Mouse (Mus musculus): ENCODE results near the gene Pcyt1a. TPM values are rescaled to one million over a fixed set of nuclear protein-coding genes. Genes with fewer than 3 reads are reported as not detected.

The Pcyt1a gene
- total and polyA plus RNA-seq, 3 experiments = 17.0 to 25.7 (median 21.1) TPM

DNA sequence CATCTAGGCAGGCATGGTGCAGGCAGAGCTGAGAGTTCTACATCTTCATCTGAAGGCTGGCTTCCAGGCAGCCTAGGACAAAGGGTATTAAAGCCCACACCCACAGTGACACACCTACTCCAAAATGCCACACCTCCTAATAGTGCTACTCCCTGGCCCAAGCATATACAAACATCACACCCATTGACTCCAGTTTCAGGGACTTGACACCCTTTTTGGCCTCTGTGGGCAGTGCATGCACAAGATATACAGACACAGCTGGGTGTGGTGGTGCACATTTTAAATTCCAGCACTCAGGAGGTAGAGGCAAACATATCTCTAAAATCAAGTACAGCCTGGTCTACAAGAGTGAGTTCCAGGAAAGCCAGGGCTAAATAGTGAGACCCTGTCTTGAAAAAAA lies 25.4 kb downstream of the Pcyt1a start:
- no peak overlapping the region for H3K4me3 ChIP-seq (replicated peaks in 1 of 3; ENCODE audit: low read depth in 2 of 3, low read length in 2 of 3, poor library complexity in 1 of 3)
- peaks cover 2 to 6% of the 10 kb centered on the region in 2 experiments; a peak in 2 of 4 replicates for H3K4me1 ChIP-seq (ENCODE audit: control insufficient read depth in 1 of 2, insufficient read depth in 2 of 2)
- no peaks in the 10 kb centered on the region for H3K27me3 ChIP-seq (replicated peaks)
- no peak overlapping the region for H3K27ac ChIP-seq (ENCODE audit: insufficient read depth, low read depth)
- no peak for TF ChIP-seq HCFC1 (IDR thresholded peaks at IDR 0.05; ENCODE audit: low read depth, low read length)
- no peak for TF ChIP-seq USF1 (IDR thresholded peaks at IDR 0.05; ENCODE audit: low read depth, low read length)
- no peak overlapping the region for H3K4me2 ChIP-seq (ENCODE audit: insufficient read depth, low read depth, poor library complexity, severe bottlenecking)
- H3K36me3 ChIP-seq (replicated peaks in 1 of 2; ENCODE audit: control insufficient read depth in 1 of 2, insufficient read depth in 1 of 2, low read length in 1 of 2) = peaks cover 12 to 44% of the 10 kb centered on the region in 2 experiments
- no peak overlapping the region for H3K9ac ChIP-seq (ENCODE audit: insufficient read depth, low read depth)
- no peaks in the 10 kb centered on the region; the same call in 1 of the 2 replicates for H3K79me2 ChIP-seq (replicated peaks; ENCODE audit: control insufficient read depth, extremely low read depth, insufficient read depth, poor library complexity, severe bottlenecking)
- no peak for DNase-seq (ENCODE audit: extremely low read depth)
- dilution Hi-C loops (cut with MboI; ENCODE audit: extremely low pct_ligation_motif_present, extremely low pct_unique_long_range_greater_than_20kb, low sequenced_read_pairs) (no loop called here), in situ Hi-C loops (cut with MboI; ENCODE audit: low pct_ligation_motif_present, low pct_unique_long_range_greater_than_20kb, low sequenced_read_pairs) (loop anchor here (25.0 kb wide), 1 partner anchor 194 kb away; the partner anchor contains the start of gene Smco1)
- H3K9me3 ChIP-seq (replicated peaks; ENCODE audit: low read length) = no peaks in the 10 kb centered on the region

DNA sequence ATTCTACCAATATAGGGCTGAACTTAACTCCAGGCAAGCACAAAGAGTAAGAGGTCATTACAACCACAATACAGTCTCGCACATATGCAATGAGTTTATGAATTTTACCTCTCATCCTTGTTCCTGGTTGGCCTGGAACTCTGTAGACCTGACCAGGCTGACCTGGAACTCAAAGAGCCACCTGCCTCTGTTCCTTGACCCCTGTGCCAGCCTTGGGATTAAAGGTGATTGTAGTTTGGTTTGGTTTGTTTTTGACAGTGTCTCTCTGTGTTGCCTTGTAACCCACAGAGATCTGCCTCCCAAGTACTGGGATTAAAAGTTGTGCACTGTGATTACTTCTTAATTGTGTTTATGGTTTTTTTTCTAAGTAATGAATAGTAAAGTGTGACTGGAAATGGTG lies 26.0 kb downstream of the Pcyt1a start:
- Histone ChIP-seq H3K9me3 (replicated peaks; ENCODE audit: low read length) (no peaks in the 10 kb centered on the region), H3K4me3 (replicated peaks in 1 of 3; ENCODE audit: low read depth in 2 of 3, low read length in 2 of 3, poor library complexity in 1 of 3) (no peak overlapping the region), H3K27ac (ENCODE audit: insufficient read depth, low read depth) (no peak overlapping the region), H3K79me2 (replicated peaks; ENCODE audit: control insufficient read depth, extremely low read depth, insufficient read depth, poor library complexity, severe bottlenecking) (no peaks in the 10 kb centered on the region; the same call in 1 of the 2 replicates), H3K9ac (ENCODE audit: insufficient read depth, low read depth) (no peak overlapping the region), H3K27me3 (replicated peaks) (no peaks in the 10 kb centered on the region), H3K36me3 (replicated peaks in 1 of 2; ENCODE audit: control insufficient read depth in 1 of 2, insufficient read depth in 1 of 2, low read length in 1 of 2) (peaks cover 10 to 43% of the 10 kb centered on the region in 2 experiments), H3K4me1 (ENCODE audit: control insufficient read depth in 1 of 2, insufficient read depth in 2 of 2) (peaks cover 2 to 6% of the 10 kb centered on the region in 2 experiments; a peak in 2 of 4 replicates), H3K4me2 (ENCODE audit: insufficient read depth, low read depth, poor library complexity, severe bottlenecking) (no peak overlapping the region)
- no peak for DNase-seq (ENCODE audit: extremely low read depth)
- in situ Hi-C loops (cut with MboI; ENCODE audit: low pct_ligation_motif_present, low pct_unique_long_range_greater_than_20kb, low sequenced_read_pairs) = loop anchor here (25.0 kb wide), 1 partner anchor 194 kb away; the partner anchor contains the start of gene Smco1
- dilution Hi-C loops (cut with MboI; ENCODE audit: extremely low pct_ligation_motif_present, extremely low pct_unique_long_range_greater_than_20kb, low sequenced_read_pairs) = no loop called here
- TF ChIP-seq SIN3A (IDR thresholded peaks at IDR 0.05; ENCODE audit: low read length) = no peak
- TF ChIP-seq CHD1 (IDR thresholded peaks at IDR 0.05; ENCODE audit: low read depth, low read length) = no peak
- TF ChIP-seq BHLHE40 (IDR thresholded peaks at IDR 0.05; ENCODE audit: low read depth, low read length) = no peak
- no peak for TF ChIP-seq IRF4 (IDR thresholded peaks at IDR 0.05; ENCODE audit: low read depth, low read length)
- no peak for TF ChIP-seq ETS1 (conservative IDR thresholded peaks at IDR 0.05; ENCODE audit: low read depth, low read length)
- no peak for TF ChIP-seq ZKSCAN1 (IDR thresholded peaks at IDR 0.05; ENCODE audit: borderline replicate concordance, low read depth, low read length)
- no peak for TF ChIP-seq JUN (IDR thresholded peaks at IDR 0.05; ENCODE audit: insufficient read depth, low read depth, low read length)
- no peak for TF ChIP-seq RAD21 (IDR thresholded peaks at IDR 0.05; ENCODE audit: low read depth, low read length)
- no peak for TF ChIP-seq MYC (IDR thresholded peaks at IDR 0.05; ENCODE audit: low read depth, low read length)
- TF ChIP-seq MAZ (IDR thresholded peaks at IDR 0.05; ENCODE audit: low read depth, low read length) = no peak
- no peak for TF ChIP-seq CTCF (conservative IDR thresholded peaks at IDR 0.05 in 1 of 2, IDR thresholded peaks at IDR 0.05 in 1 of 2; ENCODE audit: low read depth in 2 of 2, low read length in 2 of 2)
